Mouse (Mus musculus): ENCODE measurements at regions not wholly inside any gene's neighbourhood (a gene's known extent, or its start where the extent isn't known, plus 50 kb on each side); places are given as distances from the start of the nearest gene placed in this dataset.

- WGBS, result 94% methylated on average over 22 of the region's 22 CpGs
- H3K36me3 ChIP-seq, result no peaks in the 10 kb centered on the region
- no peak overlapping the region for H3K4me3 ChIP-seq
- DNase-seq (ENCODE audit: low spot score), result no peak
- H3K27ac ChIP-seq (replicated peaks), result no peak overlapping the region
- H3K27me3 ChIP-seq (ENCODE audit: low read depth, poor library complexity, severe bottlenecking), result peaks cover 22% of the 10 kb centered on the region
- H3K4me1 ChIP-seq, result peaks cover 40% of the 10 kb centered on the region
- no peaks in the 10 kb centered on the region for H3K9me3 ChIP-seq (replicated peaks)
Observed at GRCm38 (mm10) chr4:33583979-33584907, 274.1 kb downstream of the Rngtt start.

DNA sequence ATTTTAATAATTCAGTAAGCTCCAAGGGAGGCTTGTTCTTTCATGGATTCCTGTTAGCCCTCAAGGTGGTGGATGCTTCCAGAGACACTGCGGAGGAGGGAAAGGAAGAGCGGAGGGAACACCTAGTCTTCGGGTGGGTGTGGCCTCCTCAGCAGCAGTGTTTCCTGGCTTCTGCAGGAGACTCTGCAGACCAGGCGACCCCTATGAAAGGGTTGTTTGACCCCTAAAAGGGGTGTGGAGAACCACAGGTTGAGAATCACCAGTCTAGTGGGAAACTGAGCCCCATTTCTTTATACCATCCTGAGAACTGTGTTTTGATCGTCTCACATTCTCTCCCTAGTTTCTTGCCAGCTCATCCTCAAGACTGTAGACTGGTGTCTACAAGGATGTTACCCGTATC is 275.7 kb downstream of the Rngtt start:
- no peaks in the 10 kb centered on the region for H3K9me3 ChIP-seq (replicated peaks)
- no peaks in the 10 kb centered on the region for H3K36me3 ChIP-seq
- no peak overlapping the region for H3K4me3 ChIP-seq
- DNase-seq (ENCODE audit: low spot score), result no peak
- peak overlapping the region; percentile 83 for H3K27ac ChIP-seq (replicated peaks)
- peaks cover 28% of the 10 kb centered on the region for H3K27me3 ChIP-seq (ENCODE audit: low read depth, poor library complexity, severe bottlenecking)
- WGBS, result 77% methylated on average over 6 of the region's 6 CpGs
- H3K4me1 ChIP-seq, result peaks cover 49% of the 10 kb centered on the region

GRCm38 (mm10) chr4:33586290-33586614 is 276.1 kb downstream of the Rngtt start:
- no peaks in the 10 kb centered on the region for H3K9me3 ChIP-seq (replicated peaks)
- no peak for DNase-seq (ENCODE audit: low spot score)
- peaks cover 28% of the 10 kb centered on the region for H3K27me3 ChIP-seq (ENCODE audit: low read depth, poor library complexity, severe bottlenecking)
- H3K36me3 ChIP-seq, result no peaks in the 10 kb centered on the region
- 38% methylated on average over 4 of the region's 4 CpGs for WGBS
- peaks cover 49% of the 10 kb centered on the region for H3K4me1 ChIP-seq
- peak overlapping the region; percentile 41; the same call in 1 of the 2 replicates for H3K4me3 ChIP-seq
- H3K27ac ChIP-seq (replicated peaks), result peak overlapping the region; percentile 83

GRCm38 (mm10) chr4:33586615-33587451 is 276.7 kb downstream of the Rngtt start:
- 8% methylated on average over 15 of the region's 15 CpGs for WGBS
- Histone ChIP-seq H3K36me3 (no peaks in the 10 kb centered on the region), H3K4me1 (peaks cover 49% of the 10 kb centered on the region), H3K27ac (replicated peaks) (peak overlapping the region; percentile 83), H3K4me3 (peak overlapping the region; percentile 41), H3K27me3 (ENCODE audit: low read depth, poor library complexity, severe bottlenecking) (peaks cover 26% of the 10 kb centered on the region), H3K9me3 (replicated peaks) (0 out of 2 replicates have a peak, but pooled peaks cover 1% of the 10 kb centered on the region)
- DNase-seq (ENCODE audit: low spot score), result peak; percentile 66

DNA sequence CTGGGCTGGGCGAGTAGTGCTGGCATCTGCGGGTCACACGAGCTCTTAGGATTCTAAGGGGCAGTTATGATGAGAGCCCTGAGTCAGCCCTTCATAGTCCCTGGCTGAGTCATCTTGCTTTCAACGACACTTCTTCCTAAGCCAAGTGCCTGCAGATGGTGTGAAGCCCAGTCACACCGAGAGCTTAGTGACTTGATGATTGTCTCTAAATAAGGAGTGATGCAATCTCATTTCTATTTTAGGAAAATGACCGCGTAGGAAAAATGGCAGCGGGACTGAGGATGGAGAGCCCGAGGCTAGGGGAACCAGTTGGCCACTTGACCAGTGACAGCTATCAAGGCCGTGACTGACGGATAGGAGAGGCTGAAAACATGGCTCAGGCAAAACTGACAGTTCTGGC is 277.6 kb downstream of the Rngtt start:
- Histone ChIP-seq H3K27ac (replicated peaks) (peak overlapping the region; percentile 83), H3K27me3 (ENCODE audit: low read depth, poor library complexity, severe bottlenecking) (peaks cover 22% of the 10 kb centered on the region), H3K4me1 (peaks cover 49% of the 10 kb centered on the region), H3K4me3 (no peak overlapping the region), H3K36me3 (no peaks in the 10 kb centered on the region), H3K9me3 (replicated peaks) (peaks cover 9% of the 10 kb centered on the region; the same call in 1 of the 2 replicates)
- WGBS, result 79% methylated on average over 11 of the region's 11 CpGs
- no peak for DNase-seq (ENCODE audit: low spot score)

GRCm38 (mm10) chr4:33588127-33588526 is 278.0 kb downstream of the Rngtt start:
- peak overlapping the region; percentile 83 for H3K27ac ChIP-seq (replicated peaks)
- no peak for DNase-seq (ENCODE audit: low spot score)
- WGBS, result 88% methylated on average over 5 of the region's 5 CpGs

DNA sequence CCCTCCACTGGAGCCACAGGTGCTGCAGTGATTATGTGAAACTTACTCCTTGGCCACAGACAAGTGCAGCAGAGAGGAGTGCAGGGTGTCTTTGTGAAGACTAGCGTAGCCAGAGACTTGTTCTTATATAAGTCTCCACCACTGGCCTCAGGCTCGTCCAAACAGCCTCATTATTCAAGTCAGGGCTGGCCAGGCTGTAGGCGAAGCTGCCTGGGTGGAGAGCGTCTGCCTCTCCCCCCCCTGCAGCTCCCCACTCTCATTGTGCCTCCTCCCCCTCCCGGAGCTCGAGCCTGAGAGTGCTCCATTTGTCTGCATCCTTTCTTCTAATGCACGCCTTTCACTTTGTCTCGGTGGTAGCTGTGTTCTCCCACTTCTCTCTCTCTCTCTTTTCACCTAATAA is 279.1 kb downstream of the Rngtt start:
- Histone ChIP-seq H3K27ac (replicated peaks) (peak overlapping the region; percentile 83), H3K27me3 (ENCODE audit: low read depth, poor library complexity, severe bottlenecking) (peaks cover 27% of the 10 kb centered on the region), H3K36me3 (no peaks in the 10 kb centered on the region), H3K4me1 (peaks cover 49% of the 10 kb centered on the region), H3K9me3 (replicated peaks) (peaks cover 11% of the 10 kb centered on the region; the same call in 1 of the 2 replicates), H3K4me3 (0 out of 2 replicates have a peak overlapping the region, but pooled peaks have one; percentile 9)
- 7% methylated on average over 8 of the region's 8 CpGs for WGBS
- DNase-seq (ENCODE audit: low spot score), result peak; percentile 48

More at GRCm38 (mm10) chr4:33588127-33588526, 278.0 kb downstream of the Rngtt start:
- peaks cover 49% of the 10 kb centered on the region for H3K4me1 ChIP-seq
- H3K36me3 ChIP-seq, result no peaks in the 10 kb centered on the region
- no peak overlapping the region for H3K4me3 ChIP-seq
- H3K27me3 ChIP-seq (ENCODE audit: low read depth, poor library complexity, severe bottlenecking), result peaks cover 22% of the 10 kb centered on the region
- peaks cover 11% of the 10 kb centered on the region; the same call in 1 of the 2 replicates for H3K9me3 ChIP-seq (replicated peaks)

DNA sequence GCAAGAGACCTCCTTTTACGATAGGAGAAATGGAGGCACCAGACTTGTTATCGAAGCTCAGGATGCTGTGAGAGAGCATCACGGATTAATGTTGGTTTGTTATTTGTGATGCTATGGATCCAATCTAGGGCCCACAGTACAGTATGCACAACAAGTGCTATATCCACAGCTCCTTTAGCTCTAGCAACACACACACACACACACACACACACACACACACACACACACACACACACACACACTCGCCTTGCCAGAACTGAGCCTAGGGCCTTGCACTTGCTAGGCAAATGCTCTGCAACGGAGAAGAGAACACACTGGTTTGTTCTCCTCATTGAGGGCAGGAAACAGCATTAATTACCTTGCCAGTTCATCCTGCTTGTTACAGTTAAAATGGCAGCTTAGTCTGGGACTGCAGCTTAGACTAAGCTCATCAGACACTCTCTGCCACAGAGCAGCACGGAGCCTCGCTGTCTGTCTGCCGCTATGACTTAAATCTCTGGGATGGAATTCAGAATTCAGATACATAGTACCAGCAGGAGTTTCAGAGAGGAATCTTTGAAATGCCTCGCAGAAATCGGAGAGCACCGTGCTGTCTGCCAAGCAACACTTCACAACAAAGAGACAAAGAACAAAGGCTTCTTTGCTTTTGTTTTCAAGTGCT is 285.0 kb downstream of the Rngtt start:
- 42% methylated on average over 11 of the region's 11 CpGs for WGBS
- H3K36me3 ChIP-seq, result no peaks in the 10 kb centered on the region
- H3K27me3 ChIP-seq (ENCODE audit: low read depth, poor library complexity, severe bottlenecking), result peaks cover 30% of the 10 kb centered on the region; the same call in 1 of the 2 replicates
- H3K4me1 ChIP-seq, result peaks cover 14% of the 10 kb centered on the region
- peak overlapping the region; percentile 72 for H3K27ac ChIP-seq (replicated peaks)
- DNase-seq (ENCODE audit: low spot score), result no peak
- peaks cover 11% of the 10 kb centered on the region; the same call in 1 of the 2 replicates for H3K9me3 ChIP-seq (replicated peaks)
- H3K4me3 ChIP-seq, result no peak overlapping the region

GRCm38 (mm10) chr4:33595763-33596162 is 285.7 kb downstream of the Rngtt start:
- peaks cover 11% of the 10 kb centered on the region; the same call in 1 of the 2 replicates for H3K9me3 ChIP-seq (replicated peaks)
- peaks cover 18% of the 10 kb centered on the region for H3K4me1 ChIP-seq
- no peak overlapping the region for H3K4me3 ChIP-seq
- WGBS, result 76% methylated on average over 9 of the region's 9 CpGs
- H3K27me3 ChIP-seq (ENCODE audit: low read depth, poor library complexity, severe bottlenecking), result peaks cover 27% of the 10 kb centered on the region; the same call in 1 of the 2 replicates
- H3K36me3 ChIP-seq, result no peaks in the 10 kb centered on the region
- H3K27ac ChIP-seq (replicated peaks), result peak overlapping the region; percentile 72
- DNase-seq (ENCODE audit: low spot score), result no peak

- H3K4me1 ChIP-seq, result peaks cover 21% of the 10 kb centered on the region
- no peaks in the 10 kb centered on the region for H3K36me3 ChIP-seq
- DNase-seq (ENCODE audit: low spot score), result no peak
- H3K9me3 ChIP-seq (replicated peaks), result no peaks in the 10 kb centered on the region
- peaks cover 16% of the 10 kb centered on the region; the same call in 1 of the 2 replicates for H3K27me3 ChIP-seq (ENCODE audit: low read depth, poor library complexity, severe bottlenecking)
- H3K4me3 ChIP-seq, result no peak overlapping the region
- no peak overlapping the region for H3K27ac ChIP-seq (replicated peaks)
- 75% methylated on average over 1 of the region's 1 CpGs for WGBS
Observed at GRCm38 (mm10) chr4:33599966-33600365, 289.9 kb downstream of the Rngtt start.

- DNase-seq (ENCODE audit: low spot score), result no peak
- no peak overlapping the region for H3K4me3 ChIP-seq
- peaks cover 13% of the 10 kb centered on the region for H3K4me1 ChIP-seq
- no peak overlapping the region for H3K27ac ChIP-seq (replicated peaks)
- 71% methylated on average over 6 of the region's 6 CpGs for WGBS
- no peaks in the 10 kb centered on the region for H3K36me3 ChIP-seq
- peaks cover 16% of the 10 kb centered on the region; the same call in 1 of the 2 replicates for H3K27me3 ChIP-seq (ENCODE audit: low read depth, poor library complexity, severe bottlenecking)
- no peaks in the 10 kb centered on the region for H3K9me3 ChIP-seq (replicated peaks)
Observed at GRCm38 (mm10) chr4:33600805-33601204, 290.7 kb downstream of the Rngtt start.

DNA sequence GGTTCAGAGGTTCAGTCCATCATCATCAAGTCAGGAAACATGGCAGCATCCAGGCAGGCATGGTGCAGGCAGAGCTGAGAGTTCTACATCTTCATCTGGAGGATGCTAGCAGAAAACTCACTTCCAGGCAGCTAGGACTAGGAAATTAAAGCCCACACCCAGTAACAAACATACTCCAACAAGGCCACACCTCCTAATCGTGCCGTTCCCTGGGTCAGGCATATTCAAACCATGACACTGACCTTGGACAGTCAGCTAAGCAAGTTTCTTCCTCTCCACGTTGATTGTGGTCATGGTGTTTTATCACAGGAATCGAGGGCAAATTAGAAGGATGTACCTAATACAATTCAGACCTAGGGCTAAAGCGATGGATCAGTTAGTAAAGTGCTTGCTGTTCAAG is 294.5 kb downstream of the Rngtt start:
- no peaks in the 10 kb centered on the region for H3K9me3 ChIP-seq (replicated peaks)
- no peak overlapping the region for H3K4me3 ChIP-seq
- no peaks in the 10 kb centered on the region for H3K36me3 ChIP-seq
- H3K4me1 ChIP-seq, result peaks cover 12% of the 10 kb centered on the region; the same call in 1 of the 2 replicates
- H3K27me3 ChIP-seq (ENCODE audit: low read depth, poor library complexity, severe bottlenecking), result no peaks in the 10 kb centered on the region
- 91% methylated on average over 5 of the region's 5 CpGs for WGBS
- DNase-seq (ENCODE audit: low spot score), result no peak
- H3K27ac ChIP-seq (replicated peaks), result no peak overlapping the region
